Mouse (Mus musculus) lung, postnatal 0 days (tissue): ENCODE data around the gene Lef1. TPM values are rescaled to one million over a fixed set of nuclear protein-coding genes. Genes with fewer than 3 reads are reported as not detected.
A peak's percentile ranks its signal among the peaks of the same experiment; 100 is the strongest.

Source experiments
- ATAC-seq: fragments of 200-750 bp; cut with Nextera tagmentation; 2 replicates; pipeline ENCODE4 v1.8.0; 2017; ENCODE audit warnings: moderate library complexity
- DNase-seq: peaks from one replicate; pipeline ENCODE4 v3.0.0-alpha.2; 2016; ENCODE audit warnings: low spot score
- H3K27ac ChIP-seq: fragments of 300-500 bp; sonication (generic); 2 replicates; pipeline ENCODE4 v1.5.1; 2014; ENCODE audit warnings: antibody characterized with exemption, mild to moderate bottlenecking, low read length, mixed read lengths
- H3K27me3 ChIP-seq: fragments of 300-500 bp; sonication (generic); replicated peaks from 2 replicates; pipeline ENCODE4 v1.6.1; 2014; ENCODE audit warnings: low read length, mixed read lengths; ENCODE audit not compliant: insufficient read depth
- H3K36me3 ChIP-seq: fragments of 300-500 bp; sonication (generic); 2 replicates; pipeline ENCODE4 v1.6.1; 2014; ENCODE audit warnings: low read length, mixed read lengths; ENCODE audit not compliant: insufficient read depth
- H3K4me1 ChIP-seq: fragments of 300-500 bp; sonication (generic); 2 replicates; pipeline ENCODE4 v1.6.1; 2014; ENCODE audit warnings: antibody characterized with exemption, low read depth, low read length, mixed read lengths; ENCODE audit not compliant: insufficient read depth
- H3K4me2 ChIP-seq: fragments of 300-500 bp; sonication (generic); replicated peaks from 2 replicates; pipeline ENCODE4 v1.6.1; 2014; ENCODE audit warnings: low read depth, mild to moderate bottlenecking, low read length, moderate library complexity, mixed read lengths
- H3K4me3 ChIP-seq: fragments of 300-500 bp; sonication (generic); 2 replicates; pipeline ENCODE4 v1.5.1; 2014; ENCODE audit warnings: low read depth, low read length
- H3K9ac ChIP-seq: fragments of 300-500 bp; sonication (generic); replicated peaks from 2 replicates; pipeline ENCODE4 v1.6.1; 2014; ENCODE audit warnings: low read depth, mild to moderate bottlenecking
- H3K9me3 ChIP-seq: fragments of 300-500 bp; sonication (generic); 2 replicates; pipeline ENCODE4 v1.6.1; 2016; ENCODE audit warnings: low read length, mixed read lengths
- CTCF ChIP-seq: IDR thresholded peaks from 2 replicates; pipeline ENCODE4 v1.5.1; 2016; ENCODE audit warnings: antibody characterized with exemption, mild to moderate bottlenecking
- EP300 ChIP-seq: IDR thresholded peaks from 2 replicates; pipeline ENCODE4 v1.6.1; 2016; ENCODE audit warnings: antibody characterized with exemption, mild to moderate bottlenecking, control low read depth
- WGBS: fragments of 180-500 bp; shearing (Covaris S2); extraction: QIAGEN DNeasy Blood & Tissue Kit; methylation state at CpG from one replicate; pipeline ENCODE4 v1.1.7; 2014; 5-methylcytosine and 5-hydroxymethylcytosine counted together
- polyA plus RNA-seq: library from polyadenylated mRNA; unstranded; fragments of >200 nt; fragmentation: Nextera tagmentation; extraction: Ambion mirVana; gene quantifications from 2 replicates; pipeline ENCODE4 v1.2.1, GENCODE M21; 2015

The Lef1 gene
- polyA plus RNA-seq, 1 experiment from 2014 or later: 6.2 TPM

DNA sequence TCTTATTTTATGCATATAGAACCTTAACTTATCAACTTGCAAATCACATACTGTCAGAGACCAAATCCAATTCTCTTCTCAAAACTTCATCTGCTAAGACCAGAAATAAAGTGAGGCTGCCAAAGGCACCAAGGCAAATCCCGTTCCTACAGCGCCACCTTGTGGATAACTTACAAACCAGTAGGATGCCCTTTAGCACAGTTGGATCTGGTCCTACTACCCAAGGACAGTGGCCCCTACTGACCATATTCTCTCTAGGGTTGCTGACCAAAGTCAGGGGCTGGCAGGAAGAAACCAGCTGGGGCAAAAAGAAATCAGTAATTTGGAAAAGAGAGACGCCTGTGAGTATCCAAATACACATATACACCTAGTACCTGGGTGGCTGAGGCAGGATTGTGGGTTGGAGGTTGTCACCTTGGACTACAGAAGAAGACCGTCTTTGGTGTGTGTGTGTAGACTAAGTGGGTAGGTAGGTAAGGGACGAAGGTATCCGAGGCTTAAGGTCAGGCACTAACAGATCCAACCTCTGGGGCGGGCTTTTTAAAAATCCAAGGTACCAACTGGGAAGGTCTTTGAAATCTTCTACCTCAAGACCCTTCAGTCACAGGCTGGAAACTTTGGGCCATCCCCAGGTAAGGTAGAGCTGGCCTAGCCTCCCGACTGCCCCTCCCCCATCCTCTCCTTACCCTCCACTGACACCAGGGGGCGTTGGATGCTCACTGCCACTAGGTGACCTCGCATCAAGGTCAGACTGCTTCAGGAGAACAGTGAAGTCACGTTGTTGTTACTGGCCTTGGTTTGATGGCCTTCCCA, 135.7 kb downstream of the Lef1 start:
- H3K4me2 ChIP-seq: no peak overlapping the region
- no peak overlapping the region for H3K4me3 ChIP-seq
- WGBS: 52% methylated on average over 11 of the region's 11 CpGs
- no peak overlapping the region for H3K27ac ChIP-seq
- H3K4me1 ChIP-seq: no peaks in the 10 kb centered on the region
- no peaks in the 10 kb centered on the region for H3K27me3 ChIP-seq
- H3K9ac ChIP-seq: no peak overlapping the region
- DNase-seq (peak; percentile 87), ATAC-seq (peak; percentile 80)
- H3K9me3 ChIP-seq: no peaks in the 10 kb centered on the region
- peaks cover 2% of the 10 kb centered on the region; the same call in 1 of the 2 replicates for H3K36me3 ChIP-seq
- TF ChIP-seq EP300 (no peak), CTCF (peak; percentile 90)

- no peak for ATAC-seq
- no peak overlapping the region for H3K4me2 ChIP-seq
- no peak overlapping the region for H3K4me3 ChIP-seq
- no peak overlapping the region for H3K27ac ChIP-seq
- TF ChIP-seq EP300: no peak
- no peak for TF ChIP-seq CTCF
- WGBS: 88% methylated on average over 8 of the region's 8 CpGs
- no peak for DNase-seq
- no peak overlapping the region for H3K9ac ChIP-seq
- no peaks in the 10 kb centered on the region for H3K36me3 ChIP-seq
- no peaks in the 10 kb centered on the region for H3K4me1 ChIP-seq
- no peaks in the 10 kb centered on the region for H3K27me3 ChIP-seq
- no peaks in the 10 kb centered on the region for H3K9me3 ChIP-seq
These were observed 136.3 kb downstream of the Lef1 start for GRCm38 (mm10) chr3:131246579-131247046.

DNA sequence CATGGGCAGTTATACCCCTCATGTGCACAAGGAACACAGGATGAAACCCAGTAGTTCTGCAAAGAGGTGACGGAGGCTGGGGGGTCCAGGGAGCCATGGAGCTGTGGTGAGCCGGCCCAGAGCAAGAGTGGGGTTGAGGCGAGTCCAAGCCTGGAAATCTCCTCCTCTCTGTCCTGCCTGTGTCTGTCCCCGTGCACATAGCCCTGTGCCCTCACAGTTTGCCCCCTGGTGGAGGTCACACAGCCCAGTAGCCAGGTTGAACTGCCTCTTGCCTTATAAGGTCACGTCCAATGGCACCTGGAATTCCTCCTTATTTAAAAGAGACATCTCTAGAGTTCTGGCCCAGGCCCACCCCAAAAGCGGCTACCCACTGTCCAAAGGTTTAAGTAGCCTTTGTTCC, 137.2 kb downstream of the Lef1 start:
- TF ChIP-seq EP300: no peak
- TF ChIP-seq CTCF: 0 out of 2 replicates have a peak, but pooled peaks have one; percentile 10
- WGBS: 78% methylated on average over 6 of the region's 6 CpGs

DNA sequence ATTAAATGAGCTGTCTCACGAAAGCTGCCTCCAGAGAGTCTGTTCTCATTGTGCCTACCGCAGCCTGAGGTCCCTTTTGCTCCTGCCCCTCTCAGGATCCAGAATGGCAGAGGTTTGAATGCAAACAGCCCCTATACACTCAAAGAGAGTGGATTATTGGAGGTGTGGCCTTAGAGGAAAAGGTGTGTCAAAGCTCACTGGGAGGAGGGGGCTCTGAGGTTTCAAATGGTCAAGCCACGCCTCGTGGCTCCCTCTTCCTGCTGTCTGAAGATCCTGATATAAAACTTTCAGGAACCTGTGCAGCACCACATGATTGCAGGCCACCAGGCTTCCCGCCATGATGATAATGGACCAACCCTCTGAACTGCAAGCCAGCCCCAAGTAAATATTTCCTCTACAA, 137.6 kb downstream of the Lef1 start:
- ATAC-seq: no peak
- TF ChIP-seq EP300: no peak
- TF ChIP-seq CTCF: no peak
- Histone ChIP-seq H3K9ac (no peak overlapping the region), H3K4me1 (no peaks in the 10 kb centered on the region), H3K4me3 (no peak overlapping the region), H3K27ac (no peak overlapping the region), H3K4me2 (no peak overlapping the region), H3K27me3 (no peaks in the 10 kb centered on the region), H3K36me3 (no peaks in the 10 kb centered on the region), H3K9me3 (no peaks in the 10 kb centered on the region)
- DNase-seq: no peak
- WGBS: 83% methylated on average over 5 of the region's 5 CpGs

More for the DNA sequence above, 137.2 kb downstream of the Lef1 start:
- Histone ChIP-seq H3K4me1 (no peaks in the 10 kb centered on the region), H3K27ac (no peak overlapping the region), H3K27me3 (no peaks in the 10 kb centered on the region), H3K36me3 (no peaks in the 10 kb centered on the region), H3K4me2 (no peak overlapping the region), H3K9ac (no peak overlapping the region), H3K9me3 (no peaks in the 10 kb centered on the region), H3K4me3 (no peak overlapping the region)
- DNase-seq: no peak
- ATAC-seq: no peak

DNA sequence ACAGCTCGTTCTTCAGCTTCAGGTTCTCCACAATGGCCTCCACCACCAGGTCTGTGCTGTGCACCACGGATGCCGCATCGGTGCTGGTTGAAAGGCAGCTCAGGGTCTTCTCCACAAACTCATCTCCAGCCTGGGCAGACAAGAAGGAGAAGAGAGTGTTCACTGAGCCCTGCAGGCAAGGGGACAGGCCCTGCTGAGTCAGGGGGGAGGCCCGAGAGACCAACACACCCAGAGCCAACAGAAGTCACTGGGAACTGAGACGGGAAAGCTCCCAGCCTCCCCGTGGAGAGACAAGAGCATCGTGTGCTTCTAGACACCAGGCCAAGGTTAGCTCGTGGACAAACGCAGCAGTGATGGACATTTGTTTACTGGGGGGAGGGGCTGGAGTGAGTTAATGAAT, 138.2 kb downstream of the Lef1 start:
- H3K4me2 ChIP-seq: no peak overlapping the region
- H3K4me3 ChIP-seq: no peak overlapping the region
- no peak for ATAC-seq
- H3K9me3 ChIP-seq: no peaks in the 10 kb centered on the region
- DNase-seq: no peak
- no peaks in the 10 kb centered on the region for H3K4me1 ChIP-seq
- H3K9ac ChIP-seq: no peak overlapping the region
- TF ChIP-seq EP300 (no peak), CTCF (no peak)
- H3K27me3 ChIP-seq: no peaks in the 10 kb centered on the region
- 66% methylated on average over 10 of the region's 10 CpGs for WGBS
- no peak overlapping the region for H3K27ac ChIP-seq
- no peaks in the 10 kb centered on the region for H3K36me3 ChIP-seq

DNA sequence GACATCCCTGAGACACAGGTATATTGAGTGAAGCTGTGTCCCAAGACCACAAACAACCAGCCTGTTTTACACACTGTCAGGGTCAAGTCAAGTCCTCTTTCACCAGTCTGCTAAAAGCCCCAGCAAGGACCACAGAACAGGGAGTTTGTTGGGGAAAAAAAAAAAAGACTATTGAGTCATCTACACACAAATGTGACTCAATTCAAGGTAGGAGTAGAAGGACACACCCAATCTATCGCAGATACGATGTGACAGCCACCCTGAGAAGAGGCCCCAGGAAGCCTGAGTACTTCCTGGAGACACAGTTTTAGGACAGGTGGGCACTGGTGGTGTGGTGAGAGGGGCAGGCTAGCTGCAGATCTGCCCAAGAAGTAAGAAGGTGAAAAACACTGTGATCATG, 140.0 kb downstream of the Lef1 start:
- WGBS: 81% methylated on average over 2 of the region's 2 CpGs
- H3K4me2 ChIP-seq: no peak overlapping the region
- H3K36me3 ChIP-seq: no peaks in the 10 kb centered on the region

More for the DNA sequence above, 140.0 kb downstream of the Lef1 start:
- Histone ChIP-seq H3K4me3 (no peak overlapping the region), H3K9me3 (no peaks in the 10 kb centered on the region), H3K27ac (no peak overlapping the region), H3K9ac (no peak overlapping the region), H3K27me3 (no peaks in the 10 kb centered on the region), H3K4me1 (no peaks in the 10 kb centered on the region)
- DNase-seq (no peak), ATAC-seq (no peak)
- TF ChIP-seq EP300 (no peak), CTCF (no peak)
